ENCODE assay signal across 22 mouse cellular contexts in the genomic region with DNA sequence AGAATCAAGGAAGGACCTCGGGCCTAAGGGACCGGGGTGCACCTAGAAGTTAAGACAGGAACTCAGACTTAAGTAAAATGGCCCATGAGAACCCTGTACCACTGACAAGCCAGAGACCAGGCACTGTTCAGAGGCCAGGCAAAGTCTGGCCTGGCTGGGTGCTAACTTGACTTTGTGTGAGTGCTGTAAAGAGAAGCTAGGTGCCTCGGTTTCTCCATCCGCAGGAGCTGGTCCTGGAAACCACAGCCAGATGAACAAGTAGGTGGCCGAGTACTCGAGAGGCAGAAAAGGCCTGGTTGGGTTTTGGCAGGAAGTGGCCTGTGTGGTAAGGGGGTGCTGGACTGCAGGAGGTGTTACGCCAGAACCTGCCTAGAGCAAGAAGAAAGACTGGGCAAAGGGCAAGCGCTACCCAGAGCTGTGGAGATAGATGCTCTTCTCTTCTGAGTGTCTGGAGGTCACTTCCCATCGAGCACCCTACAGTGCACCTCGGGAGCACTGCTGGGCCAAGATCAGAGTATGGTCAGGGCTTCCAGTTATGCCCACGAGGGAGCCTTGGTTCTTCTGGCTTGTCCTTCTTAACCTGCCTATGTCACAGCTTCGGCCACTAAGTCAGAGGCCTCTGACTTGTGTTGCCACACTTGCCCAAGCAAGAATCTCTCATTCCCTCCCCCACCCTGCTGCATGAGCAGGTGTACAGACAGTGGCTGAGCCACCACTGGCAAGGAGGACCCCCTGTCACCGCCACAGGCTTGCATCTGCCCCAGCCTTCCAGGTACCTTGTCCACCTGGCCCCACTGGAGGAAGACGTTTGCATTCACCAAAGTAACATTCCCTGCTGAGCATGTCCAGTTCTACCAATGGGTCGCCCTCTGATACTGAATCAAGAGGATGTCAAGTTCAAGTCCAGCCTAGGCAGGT. TPM values are rescaled to one million over a fixed set of nuclear protein-coding genes. Genes with fewer than 3 reads are reported as not detected.
A peak's percentile ranks its signal among the peaks of the same experiment; 100 is the strongest.
DNase-seq lines count a peak whose midpoint lies in the region; ATAC-seq and TF ChIP-seq lines count a peak whose summit lies in the region.
"Had no signal": no experiment of that assay in that cellular context is flagged by ENCODE, and none has a peak within 500 bp of the region (broad histone marks: within the 10 kb centered on the region; RNA-seq: fewer than 3 reads in every experiment).

No protein-coding gene starts in this region.

- TF ChIP-seq CTCF in lung, adult 2 months (IDR thresholded peaks at IDR 0.05; ENCODE audit: insufficient read depth, low read length) = no peak
- TF ChIP-seq CTCF in bone marrow, adult 2 months (IDR thresholded peaks at IDR 0.05; ENCODE audit: control insufficient read depth, insufficient read depth, low read length) = no peak

- peak overlapping the region; percentile 85 for H3K27ac ChIP-seq in bone marrow, adult 2 months (ENCODE audit: control insufficient read depth, insufficient read depth, low read depth, low read length, poor library complexity)
- H3K27ac ChIP-seq: embryonic facial prominence, embryonic 15.5 days; heart, embryonic 13.5 days; hindbrain, embryonic 14.5 days; intestine, embryonic 15.5 days had no signal

- TF ChIP-seq POLR2A in lung, adult 2 months (IDR thresholded peaks at IDR 0.05; ENCODE audit: borderline replicate concordance, extremely low read depth, low read depth, low read length) = no peak
- TF ChIP-seq POLR2A in bone marrow, adult 2 months (IDR thresholded peaks at IDR 0.05; ENCODE audit: borderline replicate concordance, control insufficient read depth, low read depth, low read length) = no peak

- ATAC-seq in megakaryocyte, adult 5-6 weeks (ENCODE audit: poor library complexity, severe bottlenecking) = peak; percentile 60
- ATAC-seq: forebrain, embryonic 16.5 days; intestine, embryonic 15.5 days; midbrain, embryonic 16.5 days had no signal

- H3K4me1 ChIP-seq in lung, adult 2 months (ENCODE audit: control insufficient read depth, insufficient read depth, low read length) = no peaks in the 10 kb centered on the region
- peaks cover 7% of the 10 kb centered on the region; the same call in 1 of the 2 replicates for H3K4me1 ChIP-seq in bone marrow, adult 2 months (ENCODE audit: control insufficient read depth, insufficient read depth, low read length)
- H3K4me1 ChIP-seq: embryonic facial prominence, embryonic 15.5 days; intestine, embryonic 15.5 days had no signal

- no peak overlapping the region for H3K4me3 ChIP-seq in lung, adult 2 months (replicated peaks; ENCODE audit: extremely low read depth, low read depth, low read length)
- H3K4me3 ChIP-seq in bone marrow, adult 2 months (replicated peaks; ENCODE audit: control insufficient read depth, low read depth, low read length) = peak overlapping the region; percentile 49
- H3K4me3 ChIP-seq: embryonic facial prominence, embryonic 15.5 days; heart, embryonic 13.5 days; intestine, embryonic 15.5 days had no signal

- DNase-seq in lung, adult 18-20 months = peak; percentile 15 to 29
- DNase-seq in lung, adult 2 months = no peak
- DNase-seq in gonadal fat pad, adult 2 months (ENCODE audit: low read depth) = peak; percentile 13
- DNase-seq in adipocyte (ENCODE audit: low spot score) = no peak
- DNase-seq in urinary bladder, postnatal 10 days (ENCODE audit: low spot score) = no peak
- no peak for DNase-seq in spleen, adult 18-20 months
- DNase-seq: adrenal gland, adult 8-10 months; cerebellum, adult 18-20 months; cerebellum, postnatal 25 days; heart, adult 18-20 months; kidney, postnatal 10 days; lung, embryonic 14.5 days; retina, postnatal 1 day; thymus, postnatal 36 days had no signal

- 79% methylated on average over 15 of the region's 15 CpGs for WGBS in lung, adult 2 months
- 33% methylated on average over 15 of the region's 15 CpGs for WGBS in bone marrow, adult 2 months

RNA-seq across cellular contexts. Expression of a gene that starts 57.9 kb away (rescaled TPM):
- polyA plus RNA-seq in lung, adult 2 months (2012; rRNA removed) = 17.0 and 21.5 TPM in 2 replicates
- polyA plus RNA-seq in bone marrow, adult 2 months (2011; ENCODE audit: insufficient read depth, insufficient read length, low replicate concordance, missing spikeins) = 32.4 and 39.2 TPM in 2 replicates
- polyA plus RNA-seq in gonadal fat pad, adult 2 months (2012; rRNA removed) = 20.4 and 26.4 TPM in 2 replicates
- 42.1 and 42.8 TPM in 2 replicates for total RNA-seq in megakaryocyte, adult 5-6 weeks (2015)
- 74.0 and 91.1 TPM in 2 replicates for total RNA-seq in megakaryocyte, adult 5-6 weeks (2017)

Comparison
In these comparisons a context has a peak if more than half of its experiments do, and no peak if none do; other contexts are left out.
1. DNase-seq: peak in lung, adult 18-20 months (2 of 2) and gonadal fat pad, adult 2 months (single experiment); none in lung, adult 2 months (single experiment), adipocyte (single experiment), urinary bladder, postnatal 10 days (single experiment) and spleen, adult 18-20 months (0 of 2).